ENCODE assay signal across 23 mouse cellular contexts in genomic region chr4:119775913-119776312, GRCm38 (mm10). TPM values are rescaled to one million over a fixed set of nuclear protein-coding genes. Genes with fewer than 3 reads are reported as not detected.
DNase-seq lines count a peak whose midpoint lies in the region; ATAC-seq and TF ChIP-seq lines count a peak whose summit lies in the region.
"Had no signal": no experiment of that assay in that cellular context is flagged by ENCODE, and none has a peak within 500 bp of the region (broad histone marks: within the 10 kb centered on the region; RNA-seq: fewer than 3 reads in every experiment).

No protein-coding gene starts in this region.

- no peaks in the 10 kb centered on the region for H3K4me1 ChIP-seq in forebrain, embryonic 14.5 days (ENCODE audit: control insufficient read depth, insufficient read depth, low read length)
- H3K4me1 ChIP-seq in forebrain, embryonic 12.5 days = no peaks in the 10 kb centered on the region
- no peaks in the 10 kb centered on the region; the same call in 1 of the 2 replicates for H3K4me1 ChIP-seq in forebrain, postnatal 0 days (ENCODE audit: insufficient read depth)
- H3K4me1 ChIP-seq: heart, embryonic 10.5 days; hindbrain, embryonic 12.5 days had no signal

- no peak overlapping the region for H3K9ac ChIP-seq in forebrain, embryonic 14.5 days (ENCODE audit: low read length)
- H3K9ac ChIP-seq in forebrain, embryonic 12.5 days = no peak overlapping the region
- no peak overlapping the region for H3K9ac ChIP-seq in forebrain, postnatal 0 days
- H3K9ac ChIP-seq: heart, embryonic 13.5 days; hindbrain, embryonic 12.5 days; hindbrain, embryonic 15.5 days had no signal

- H3K4me3 ChIP-seq in forebrain, embryonic 14.5 days (ENCODE audit: low read depth, low read length) = no peak overlapping the region
- H3K4me3 ChIP-seq in forebrain, embryonic 12.5 days (replicated peaks) = no peak overlapping the region
- no peak overlapping the region for H3K4me3 ChIP-seq in forebrain, postnatal 0 days (ENCODE audit: low read depth, low read length)
- H3K4me3 ChIP-seq: heart, adult 2 months; heart, embryonic 10.5 days; heart, embryonic 13.5 days; hindbrain, embryonic 12.5 days; hindbrain, embryonic 15.5 days had no signal

- H3K9me3 ChIP-seq in forebrain, embryonic 14.5 days (replicated peaks; ENCODE audit: control insufficient read depth, low read length) = no peaks in the 10 kb centered on the region
- no peaks in the 10 kb centered on the region for H3K9me3 ChIP-seq in forebrain, embryonic 12.5 days
- H3K9me3 ChIP-seq in forebrain, postnatal 0 days (ENCODE audit: low read length) = no peaks in the 10 kb centered on the region
- H3K9me3 ChIP-seq: G1E; heart, embryonic 10.5 days; heart, embryonic 13.5 days; hindbrain, embryonic 12.5 days; hindbrain, embryonic 15.5 days had no signal

- TF ChIP-seq CTCF in forebrain, postnatal 0 days (IDR thresholded peaks at IDR 0.05; ENCODE audit: low read depth) = no peak

- H3K27me3 ChIP-seq in forebrain, embryonic 14.5 days (replicated peaks; ENCODE audit: control insufficient read depth, insufficient read depth, low read length) = peaks cover 6% of the 10 kb centered on the region; the same call in 1 of the 2 replicates
- peaks cover 9% of the 10 kb centered on the region; the same call in 1 of the 2 replicates for H3K27me3 ChIP-seq in forebrain, embryonic 12.5 days
- H3K27me3 ChIP-seq in forebrain, postnatal 0 days (ENCODE audit: insufficient read depth, low read length) = no peaks in the 10 kb centered on the region
- H3K27me3 ChIP-seq: CH12.LX; hindbrain, embryonic 12.5 days; hindbrain, embryonic 15.5 days had no signal

- no peaks in the 10 kb centered on the region for H3K36me3 ChIP-seq in forebrain, embryonic 14.5 days (ENCODE audit: control insufficient read depth, insufficient read depth, low read length)
- no peaks in the 10 kb centered on the region for H3K36me3 ChIP-seq in forebrain, embryonic 12.5 days (replicated peaks)
- no peaks in the 10 kb centered on the region for H3K36me3 ChIP-seq in forebrain, postnatal 0 days (ENCODE audit: insufficient read depth)
- H3K36me3 ChIP-seq: G1E; heart, embryonic 10.5 days; heart, embryonic 13.5 days; hindbrain, embryonic 12.5 days; hindbrain, embryonic 15.5 days had no signal

- no peak overlapping the region for H3K4me2 ChIP-seq in forebrain, embryonic 14.5 days (ENCODE audit: low read length)
- no peak overlapping the region for H3K4me2 ChIP-seq in forebrain, embryonic 12.5 days
- no peak overlapping the region for H3K4me2 ChIP-seq in forebrain, postnatal 0 days (ENCODE audit: low read depth)
- H3K4me2 ChIP-seq: heart, embryonic 13.5 days; hindbrain, embryonic 12.5 days; hindbrain, embryonic 15.5 days had no signal

- H3K27ac ChIP-seq in forebrain, embryonic 14.5 days (ENCODE audit: low read depth, low read length) = no peak overlapping the region
- H3K27ac ChIP-seq in forebrain, embryonic 12.5 days = no peak overlapping the region
- no peak overlapping the region for H3K27ac ChIP-seq in forebrain, postnatal 0 days (ENCODE audit: low read depth, low read length)
- H3K27ac ChIP-seq: heart, adult 2 months; heart, embryonic 10.5 days; heart, embryonic 13.5 days; hindbrain, embryonic 12.5 days; hindbrain, embryonic 15.5 days had no signal

- peak; percentile 80 for DNase-seq in forebrain, embryonic 14.5 days (ENCODE audit: low spot score)
- peak; percentile 58 for DNase-seq in retina, postnatal 1 day
- DNase-seq in retina, embryonic 14.5 days (ENCODE audit: low spot score) = no peak
- DNase-seq in forebrain, postnatal 0 days = peak; percentile 26
- DNase-seq in urinary bladder, postnatal 10 days (ENCODE audit: low spot score) = no peak
- DNase-seq: adrenal gland, adult 2 months; adrenal gland, postnatal 14 days; B cell, adult 2 months; cerebellum, adult 11-12 months; cerebellum, adult 8-10 months; cerebellum, postnatal 14 days; gastrocnemius, postnatal 25 days; heart, adult 2 months; heart, postnatal 14 days; kidney, adult 2 months had no signal

- 16% methylated on average over 3 of the region's 3 CpGs for WGBS in forebrain, embryonic 14.5 days
- 47% methylated on average over 3 of the region's 3 CpGs for WGBS in forebrain, embryonic 12.5 days
- WGBS in forebrain, postnatal 0 days = 48% methylated on average over 3 of the region's 3 CpGs

- peak; percentile 83 for ATAC-seq in forebrain, embryonic 14.5 days
- ATAC-seq in forebrain, embryonic 12.5 days (ENCODE audit: low FRiP score) = no peak; the same call in 1 of the 2 replicates
- peak; percentile 70; the same call in 1 of the 2 replicates for ATAC-seq in forebrain, postnatal 0 days
- ATAC-seq: intestine, postnatal 0 days had no signal

RNA-seq across cellular contexts. Expression of gene Hivep3, which starts 42.3 kb away (rescaled TPM):
- 13.8 and 18.8 TPM in 2 replicates for polyA plus RNA-seq in forebrain, embryonic 14.5 days (2014; fragmentation: Nextera tagmentation; extraction: Ambion mirVana)
- polyA plus RNA-seq in forebrain, embryonic 12.5 days (2016; fragmentation: Nextera tagmentation; extraction: Ambion mirVana) = 3.2 and 4.2 TPM in 2 replicates
- 16.9 and 17.0 TPM in 2 replicates for total RNA-seq in forebrain, postnatal 0 days (2014; rRNA removed)
- polyA plus RNA-seq in forebrain, postnatal 0 days (2015; fragmentation: Nextera tagmentation; extraction: Ambion mirVana) = 21.3 and 23.1 TPM in 2 replicates
- polyA plus RNA-seq: G1E had no signal

Comparison
In these comparisons a context has a peak if more than half of its experiments do, and no peak if none do; other contexts are left out.
1. DNase-seq: peak in forebrain, embryonic 14.5 days (single experiment), retina, postnatal 1 day (single experiment) and forebrain, postnatal 0 days (single experiment); none in retina, embryonic 14.5 days (single experiment) and urinary bladder, postnatal 10 days (single experiment).